Mouse (Mus musculus): ENCODE data around the gene Sh3bgrl2. TPM values are rescaled to one million over a fixed set of nuclear protein-coding genes. Genes with fewer than 3 reads are reported as not detected.

Gene Sh3bgrl2
- polyA plus RNA-seq, 1 experiment from 2014 or later: 7.0 TPM

- Histone ChIP-seq H3K36me3 (no peaks in the 10 kb centered on the region), H3K27me3 (replicated peaks) (no peaks in the 10 kb centered on the region), H3K4me1 (no peaks in the 10 kb centered on the region), H3K9me3 (no peaks in the 10 kb centered on the region), H3K27ac (no peak overlapping the region), H3K9ac (no peak overlapping the region), H3K4me2 (replicated peaks) (no peak overlapping the region), H3K4me3 (no peak overlapping the region)
- 75% methylated on average over 13 of the region's 13 CpGs for WGBS
- no peak for ATAC-seq (ENCODE audit: low FRiP score, low read depth)
Observed at GRCm38 (mm10) chr9:83564934-83565652, 17.0 kb downstream of the Sh3bgrl2 start.

DNA sequence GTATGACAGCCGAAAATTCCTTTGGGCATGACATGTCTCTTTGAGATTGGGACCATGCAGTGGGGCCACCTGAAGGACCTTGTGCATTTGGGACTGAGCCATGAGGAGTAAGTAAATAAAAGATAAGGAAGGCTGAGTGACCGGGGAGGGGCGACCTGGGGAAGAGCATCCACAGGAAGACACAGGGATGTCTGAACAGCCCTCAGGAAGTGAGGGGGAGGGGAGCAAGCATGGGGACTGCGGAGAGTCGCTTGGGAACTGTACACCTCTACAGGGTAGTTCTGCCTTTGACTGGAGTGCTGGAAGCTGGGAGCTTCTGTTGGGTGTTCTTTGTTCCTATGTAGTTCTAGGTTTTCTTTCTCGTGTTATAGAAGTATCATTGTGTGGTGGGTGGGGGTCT lies 18.0 kb downstream of the Sh3bgrl2 start:
- Histone ChIP-seq H3K27me3 (replicated peaks) (no peaks in the 10 kb centered on the region), H3K4me2 (replicated peaks) (no peak overlapping the region), H3K9ac (no peak overlapping the region), H3K4me3 (no peak overlapping the region), H3K9me3 (no peaks in the 10 kb centered on the region), H3K36me3 (no peaks in the 10 kb centered on the region), H3K4me1 (no peaks in the 10 kb centered on the region), H3K27ac (no peak overlapping the region)
- no peak for ATAC-seq (ENCODE audit: low FRiP score, low read depth)
- 89% methylated on average over 6 of the region's 6 CpGs for WGBS

- H3K27me3 ChIP-seq (replicated peaks): no peaks in the 10 kb centered on the region
- no peak overlapping the region for H3K27ac ChIP-seq
- no peaks in the 10 kb centered on the region for H3K9me3 ChIP-seq
- H3K4me3 ChIP-seq: no peak overlapping the region
- no peak for ATAC-seq (ENCODE audit: low FRiP score, low read depth)
- WGBS: 92% methylated on average over 5 of the region's 5 CpGs
- H3K36me3 ChIP-seq: no peaks in the 10 kb centered on the region
- no peak overlapping the region for H3K4me2 ChIP-seq (replicated peaks)
- H3K9ac ChIP-seq: no peak overlapping the region
- H3K4me1 ChIP-seq: no peaks in the 10 kb centered on the region
Observed at GRCm38 (mm10) chr9:83568125-83568524, 20.0 kb downstream of the Sh3bgrl2 start.

DNA sequence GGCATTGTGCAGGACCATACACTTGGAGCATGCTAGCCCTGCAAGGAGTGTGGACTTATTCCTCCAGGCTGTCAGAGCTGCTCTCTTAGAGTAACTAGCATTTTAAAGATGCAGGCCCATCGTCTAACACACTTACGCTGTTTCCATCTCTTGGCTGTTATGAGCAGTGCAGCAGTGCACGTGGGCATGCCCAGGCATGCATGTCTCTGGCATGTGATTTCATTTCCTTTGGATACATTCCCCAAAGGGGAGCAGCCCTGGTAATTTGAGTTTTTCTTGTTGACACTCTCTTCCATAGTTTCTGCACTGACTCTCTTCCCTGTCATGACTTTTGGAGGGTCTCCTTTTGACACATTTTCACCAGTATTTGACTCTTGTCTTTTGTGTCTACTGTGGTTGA lies 20.8 kb downstream of the Sh3bgrl2 start:
- Histone ChIP-seq H3K36me3 (no peaks in the 10 kb centered on the region), H3K4me2 (replicated peaks) (no peak overlapping the region), H3K27me3 (replicated peaks) (no peaks in the 10 kb centered on the region), H3K4me3 (no peak overlapping the region), H3K9ac (no peak overlapping the region), H3K4me1 (no peaks in the 10 kb centered on the region), H3K9me3 (no peaks in the 10 kb centered on the region), H3K27ac (no peak overlapping the region)
- ATAC-seq (ENCODE audit: low FRiP score, low read depth): no peak
- WGBS: 88% methylated on average over 3 of the region's 3 CpGs

DNA sequence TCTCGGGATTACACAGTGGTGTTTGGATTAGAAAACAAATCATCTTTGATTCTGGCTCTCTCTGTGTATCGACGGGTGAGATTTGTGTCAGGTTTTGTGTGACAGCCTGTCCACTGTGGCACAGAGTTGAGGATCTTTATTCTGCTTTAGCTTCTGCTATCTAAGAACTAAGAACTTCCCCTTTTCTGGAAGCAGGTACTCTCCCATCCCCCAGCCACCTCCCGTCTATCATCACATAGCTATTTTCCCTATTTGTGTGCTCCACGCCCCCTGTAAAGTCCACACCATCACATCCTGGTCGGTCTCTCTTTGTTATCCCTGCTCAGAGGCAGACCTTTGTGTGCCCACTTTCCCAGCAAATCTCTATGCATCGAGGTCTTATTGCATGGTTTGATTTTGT lies 21.8 kb downstream of the Sh3bgrl2 start:
- no peak overlapping the region for H3K4me3 ChIP-seq
- no peaks in the 10 kb centered on the region for H3K27me3 ChIP-seq (replicated peaks)
- H3K27ac ChIP-seq: no peak overlapping the region
- no peak overlapping the region for H3K9ac ChIP-seq
- H3K9me3 ChIP-seq: no peaks in the 10 kb centered on the region
- 79% methylated on average over 7 of the region's 7 CpGs for WGBS
- no peaks in the 10 kb centered on the region for H3K4me1 ChIP-seq
- no peaks in the 10 kb centered on the region for H3K36me3 ChIP-seq
- no peak overlapping the region for H3K4me2 ChIP-seq (replicated peaks)
- ATAC-seq (ENCODE audit: low FRiP score, low read depth): no peak

- ATAC-seq (ENCODE audit: low FRiP score, low read depth): no peak
- no peaks in the 10 kb centered on the region for H3K4me1 ChIP-seq
- WGBS: 43% methylated on average over 3 of the region's 3 CpGs
Observed at GRCm38 (mm10) chr9:83571315-83571714, 23.2 kb downstream of the Sh3bgrl2 start.

GRCm38 (mm10) chr9:83572326-83572725 lies 24.2 kb downstream of the Sh3bgrl2 start:
- Histone ChIP-seq H3K9me3 (no peaks in the 10 kb centered on the region), H3K4me2 (replicated peaks) (no peak overlapping the region), H3K27ac (no peak overlapping the region), H3K4me1 (no peaks in the 10 kb centered on the region), H3K4me3 (no peak overlapping the region), H3K27me3 (replicated peaks) (no peaks in the 10 kb centered on the region), H3K36me3 (no peaks in the 10 kb centered on the region), H3K9ac (no peak overlapping the region)
- WGBS: 86% methylated on average over 2 of the region's 2 CpGs
- no peak for ATAC-seq (ENCODE audit: low FRiP score, low read depth)

More at GRCm38 (mm10) chr9:83571315-83571714, 23.2 kb downstream of the Sh3bgrl2 start:
- Histone ChIP-seq H3K4me2 (replicated peaks) (no peak overlapping the region), H3K9me3 (no peaks in the 10 kb centered on the region), H3K4me3 (no peak overlapping the region), H3K27me3 (replicated peaks) (no peaks in the 10 kb centered on the region), H3K9ac (no peak overlapping the region), H3K27ac (no peak overlapping the region), H3K36me3 (no peaks in the 10 kb centered on the region)

DNA sequence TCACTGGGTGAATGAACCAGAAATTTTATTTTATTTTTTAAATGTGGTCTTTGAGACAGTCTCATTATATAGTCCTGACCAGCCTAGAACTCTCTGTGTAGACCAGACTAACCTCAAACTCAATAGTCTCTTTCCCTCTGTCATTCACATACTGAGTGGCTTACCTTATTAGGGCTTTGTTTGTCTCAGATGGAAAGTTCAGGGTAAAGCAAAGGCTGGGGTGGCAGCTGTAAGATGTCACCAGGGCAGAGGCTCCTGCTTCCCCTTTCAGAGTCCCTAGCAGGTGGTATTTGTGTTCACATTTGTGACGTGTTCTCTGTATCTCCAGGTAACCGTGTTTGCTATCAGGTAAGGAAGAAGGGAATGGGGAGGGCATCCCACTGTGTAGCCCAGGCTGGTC lies 24.7 kb downstream of the Sh3bgrl2 start:
- 65% methylated on average over 2 of the region's 2 CpGs for WGBS
- Histone ChIP-seq H3K4me3 (no peak overlapping the region), H3K4me2 (replicated peaks) (no peak overlapping the region), H3K36me3 (no peaks in the 10 kb centered on the region), H3K9me3 (no peaks in the 10 kb centered on the region), H3K27me3 (replicated peaks) (no peaks in the 10 kb centered on the region), H3K27ac (no peak overlapping the region), H3K9ac (no peak overlapping the region), H3K4me1 (no peaks in the 10 kb centered on the region)
- ATAC-seq (ENCODE audit: low FRiP score, low read depth): no peak

DNA sequence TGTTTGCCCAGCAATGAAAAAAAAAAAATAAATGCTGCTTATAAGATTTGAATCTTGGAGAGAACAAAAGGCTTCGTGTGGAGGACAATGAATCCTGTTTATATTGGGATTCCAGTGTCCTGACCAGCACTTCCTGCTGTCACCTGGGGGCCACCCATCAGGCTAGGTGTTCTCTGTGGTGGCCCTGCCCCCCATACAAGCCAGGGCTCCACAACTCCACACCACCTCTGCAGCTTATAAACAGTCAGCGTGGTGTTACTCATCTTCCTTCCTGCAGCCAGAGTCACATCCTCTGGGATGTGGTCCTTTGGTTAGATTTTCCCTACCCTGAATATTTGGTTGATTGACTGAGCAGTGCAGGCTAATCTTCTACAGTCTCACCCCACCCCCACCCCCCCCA lies 25.5 kb downstream of the Sh3bgrl2 start:
- Histone ChIP-seq H3K27ac (no peak overlapping the region), H3K4me2 (replicated peaks) (no peak overlapping the region), H3K4me3 (no peak overlapping the region), H3K4me1 (no peaks in the 10 kb centered on the region), H3K27me3 (replicated peaks) (no peaks in the 10 kb centered on the region), H3K9me3 (no peaks in the 10 kb centered on the region), H3K9ac (no peak overlapping the region), H3K36me3 (no peaks in the 10 kb centered on the region)
- 68% methylated on average over 2 of the region's 2 CpGs for WGBS
- ATAC-seq (ENCODE audit: low FRiP score, low read depth): no peak

DNA sequence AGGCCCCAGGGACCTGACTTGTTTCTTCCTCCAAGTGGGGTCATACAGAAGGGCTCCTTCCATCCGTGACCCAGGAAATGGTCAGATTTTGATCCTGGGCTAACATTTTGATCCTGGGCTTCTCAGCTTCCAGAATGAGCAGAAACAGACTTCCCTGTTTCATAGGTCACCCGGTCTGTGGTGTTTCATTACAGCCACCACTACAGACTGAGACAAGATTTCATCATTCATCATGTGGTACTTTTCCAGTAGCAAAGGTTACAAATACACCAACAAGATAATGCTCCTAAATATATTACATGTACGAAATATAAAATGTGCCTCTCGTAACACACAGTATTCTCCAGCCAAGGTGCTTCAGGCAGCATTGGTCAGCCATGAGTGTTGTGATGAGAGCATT lies 27.3 kb downstream of the Sh3bgrl2 start:
- ATAC-seq (ENCODE audit: low FRiP score, low read depth): no peak
- no peaks in the 10 kb centered on the region for H3K36me3 ChIP-seq
- no peaks in the 10 kb centered on the region for H3K27me3 ChIP-seq (replicated peaks)
- WGBS: 90% methylated on average over 4 of the region's 4 CpGs
- no peak overlapping the region for H3K4me2 ChIP-seq (replicated peaks)
- no peak overlapping the region for H3K9ac ChIP-seq
- H3K4me3 ChIP-seq: no peak overlapping the region
- no peaks in the 10 kb centered on the region for H3K4me1 ChIP-seq
- no peak overlapping the region for H3K27ac ChIP-seq
- H3K9me3 ChIP-seq: no peaks in the 10 kb centered on the region

DNA sequence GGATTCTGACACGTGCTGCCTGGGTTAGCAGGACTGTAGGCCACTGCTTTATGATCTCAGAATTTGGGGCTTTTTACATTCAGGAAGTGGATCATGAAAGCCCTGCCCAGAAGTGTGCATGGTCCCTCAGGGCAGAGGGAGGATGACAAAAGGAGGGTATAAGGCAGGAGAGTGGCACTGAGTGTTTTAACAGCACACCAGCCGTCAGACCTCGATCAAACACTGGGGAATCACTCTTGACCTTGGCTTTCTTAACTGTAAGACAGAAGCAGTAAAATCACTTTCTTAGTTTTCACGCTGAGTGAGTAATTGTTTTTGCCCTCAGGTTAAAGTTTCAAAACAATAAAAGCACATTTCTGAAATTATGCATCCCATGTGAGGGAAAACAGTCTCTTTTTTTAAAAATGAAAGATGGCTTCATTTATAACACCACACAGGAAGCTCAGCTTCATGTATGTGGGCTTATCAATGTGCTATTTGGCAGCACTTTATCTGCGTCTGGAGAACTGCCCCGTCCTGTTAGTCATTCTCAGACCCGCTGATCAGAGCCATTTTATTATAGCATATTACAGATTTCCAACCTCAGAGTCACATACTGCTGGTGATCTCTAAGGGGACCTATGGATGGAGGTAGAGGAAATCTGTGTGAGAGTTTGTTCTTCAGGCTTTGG lies 28.0 kb downstream of the Sh3bgrl2 start:
- Histone ChIP-seq H3K36me3 (no peaks in the 10 kb centered on the region), H3K4me2 (replicated peaks) (no peak overlapping the region), H3K9ac (no peak overlapping the region), H3K4me1 (no peaks in the 10 kb centered on the region), H3K9me3 (no peaks in the 10 kb centered on the region), H3K4me3 (no peak overlapping the region), H3K27ac (no peak overlapping the region), H3K27me3 (replicated peaks) (no peaks in the 10 kb centered on the region)
- WGBS: 66% methylated on average over 7 of the region's 7 CpGs
- 0 out of 2 replicates have a peak, but pooled peaks have one; percentile 19 for ATAC-seq (ENCODE audit: low FRiP score, low read depth)

DNA sequence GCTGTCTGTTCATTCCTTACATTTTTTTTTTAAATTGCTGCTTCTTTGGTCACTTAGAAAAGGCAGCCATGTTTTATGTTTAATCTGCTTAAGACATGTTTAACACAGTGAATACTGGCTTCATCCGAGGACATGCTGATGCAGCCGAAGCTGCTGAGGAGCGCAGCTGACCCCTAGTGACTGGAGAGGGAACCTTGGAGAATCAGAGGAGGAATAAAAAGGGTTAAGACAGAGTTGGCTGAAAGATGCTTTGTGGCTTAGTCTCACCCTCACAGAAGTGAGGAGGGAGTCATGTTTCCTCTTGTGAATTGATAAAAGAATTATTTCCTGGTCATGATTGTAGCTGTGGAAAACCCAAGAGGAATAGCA lies 28.5 kb downstream of the Sh3bgrl2 start:
- WGBS: 40% methylated on average over 3 of the region's 3 CpGs

GRCm38 (mm10) chr9:83577260-83577659 lies 29.1 kb downstream of the Sh3bgrl2 start:
- Histone ChIP-seq H3K9ac (no peak overlapping the region), H3K4me3 (no peak overlapping the region), H3K36me3 (no peaks in the 10 kb centered on the region), H3K9me3 (no peaks in the 10 kb centered on the region), H3K27me3 (replicated peaks) (no peaks in the 10 kb centered on the region), H3K27ac (no peak overlapping the region; the same call in 1 of the 2 replicates), H3K4me1 (no peaks in the 10 kb centered on the region), H3K4me2 (replicated peaks) (no peak overlapping the region)
- ATAC-seq (ENCODE audit: low FRiP score, low read depth): peak; percentile 49; the same call in 1 of the 2 replicates
- WGBS: 86% methylated on average over 7 of the region's 7 CpGs

More for the DNA sequence above, 28.5 kb downstream of the Sh3bgrl2 start:
- H3K36me3 ChIP-seq: no peaks in the 10 kb centered on the region
- H3K9ac ChIP-seq: no peak overlapping the region
- no peaks in the 10 kb centered on the region for H3K27me3 ChIP-seq (replicated peaks)
- no peaks in the 10 kb centered on the region for H3K9me3 ChIP-seq
- no peak overlapping the region for H3K4me3 ChIP-seq
- no peak overlapping the region for H3K27ac ChIP-seq
- 0 out of 2 replicates have a peak, but pooled peaks have one; percentile 64 for ATAC-seq (ENCODE audit: low FRiP score, low read depth)
- H3K4me2 ChIP-seq (replicated peaks): no peak overlapping the region
- no peaks in the 10 kb centered on the region for H3K4me1 ChIP-seq

Data from neural tube, embryonic 12.5 days (tissue).